Mouse (Mus musculus) kidney, postnatal 4 days (tissue): ENCODE data around the gene Atg4c.

Experiments used
- DNase-seq, 2 experiments: peaks; one replicate each; pipeline ENCODE4 v3.0.0; 2021; ENCODE audit warnings: mixed read lengths in 2 of 2

Atg4c gene

DNA sequence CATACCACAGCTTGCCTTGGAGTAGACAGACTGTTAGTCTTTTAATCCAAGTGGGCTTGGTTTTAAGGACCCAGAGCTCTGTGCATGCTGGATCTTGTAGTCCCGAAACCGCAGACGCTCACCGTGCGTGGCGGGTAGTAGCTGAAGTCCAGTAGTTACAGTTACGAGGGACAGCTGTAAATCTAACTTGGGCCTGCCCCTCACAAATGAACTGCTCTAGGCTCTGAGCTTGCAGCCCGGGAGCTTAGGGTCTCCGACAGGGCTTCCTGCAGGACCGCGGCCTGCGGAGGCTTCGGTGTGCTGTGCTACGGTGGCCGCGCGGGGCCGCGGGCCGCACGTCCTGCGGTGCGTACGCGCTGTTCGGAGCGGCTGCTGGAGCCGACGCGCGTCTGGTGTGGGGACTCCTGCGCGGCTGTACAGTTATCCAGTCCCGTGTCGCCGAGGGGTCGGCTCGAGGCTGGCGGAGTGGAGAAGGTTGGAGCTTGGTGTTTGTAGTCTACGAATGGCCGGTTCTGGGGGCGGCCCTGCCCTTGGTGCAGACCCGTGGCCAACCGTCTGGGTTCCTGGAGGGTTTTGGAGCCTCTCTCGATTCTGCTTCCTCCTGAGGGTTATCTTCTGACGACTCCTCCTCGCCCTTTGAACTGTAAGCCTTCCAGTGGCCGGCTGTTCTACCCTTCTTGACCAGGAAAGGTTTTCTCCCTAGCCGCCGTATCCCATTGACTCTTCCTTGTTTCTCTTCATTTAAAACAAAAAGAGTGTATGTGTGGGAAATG, at the start of gene Atg4c:
Atg4c (plus strand) TSS at position 125 of the 773 bp plus-strand sequence.
- peak; percentile 85 to 92 for DNase-seq

GRCm38 (mm10) chr4:99151434-99151833, 42.3 kb upstream of the Atg4c start:
- no peak for DNase-seq

DNA sequence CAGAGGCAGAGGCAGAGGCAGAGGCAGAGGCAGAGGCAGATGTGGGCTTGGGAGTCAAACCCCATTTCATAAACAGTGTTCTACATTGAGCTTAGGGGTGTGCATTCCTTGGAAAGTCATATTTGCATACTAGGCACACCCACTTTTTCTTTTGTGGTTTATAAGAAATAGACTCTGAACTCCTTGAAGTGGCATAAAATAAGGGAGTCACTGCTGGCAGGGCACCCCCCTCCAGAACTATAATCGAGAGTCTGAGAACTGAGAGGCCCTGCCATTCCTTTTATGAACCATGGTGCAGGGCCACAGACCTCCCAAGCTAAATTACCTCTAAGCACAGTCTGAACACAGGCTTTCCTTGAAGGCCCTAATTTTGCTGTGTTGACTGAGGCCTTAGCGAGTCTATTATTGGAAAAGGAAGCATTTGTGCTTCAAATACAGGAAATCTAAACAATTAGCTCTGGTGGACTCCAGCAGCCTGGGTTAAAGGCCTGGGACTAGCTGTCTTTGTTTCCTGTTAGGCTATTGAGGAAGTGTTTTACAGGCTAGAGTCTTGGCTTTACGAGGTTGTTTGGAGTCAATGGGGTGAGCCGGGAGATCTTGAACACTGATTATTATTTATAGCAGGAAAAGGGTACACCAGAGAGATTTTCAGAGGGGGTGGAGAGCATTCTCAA, 41.7 kb upstream of the Atg4c start:
- peak in 1 of 2 experiments; percentile 29 for DNase-seq

DNA sequence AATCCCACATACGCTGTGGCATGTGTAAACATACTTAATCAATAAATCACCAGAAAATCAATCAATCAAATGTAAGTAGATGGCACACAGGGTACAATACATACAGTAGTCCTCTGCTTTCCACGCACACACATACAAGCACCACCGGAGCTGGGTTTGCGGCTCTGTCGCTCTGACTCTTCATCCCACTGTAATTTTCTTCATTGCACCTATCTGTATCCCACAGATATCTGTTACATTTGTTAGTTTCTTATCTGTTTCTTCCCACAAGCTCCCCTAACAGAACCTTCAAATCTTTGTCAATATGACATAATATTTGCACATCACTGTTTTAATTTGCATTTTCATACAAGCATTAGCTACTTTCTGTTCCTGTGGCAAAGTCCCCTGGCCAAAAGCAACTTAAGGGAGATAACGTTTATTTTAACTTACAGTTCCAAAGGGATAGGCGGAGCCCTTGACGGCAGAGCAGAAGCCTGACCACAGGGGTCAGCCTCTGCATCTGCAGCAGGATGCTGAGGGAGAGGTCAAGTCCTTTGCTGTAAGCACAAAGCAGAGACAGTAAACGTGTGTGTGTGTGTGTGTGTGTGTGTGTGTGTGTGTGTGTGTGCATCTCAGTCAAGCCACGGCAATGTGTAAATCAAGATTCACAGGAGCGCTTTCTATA, 37.0 kb upstream of the Atg4c start:
- DNase-seq = no peak

DNA sequence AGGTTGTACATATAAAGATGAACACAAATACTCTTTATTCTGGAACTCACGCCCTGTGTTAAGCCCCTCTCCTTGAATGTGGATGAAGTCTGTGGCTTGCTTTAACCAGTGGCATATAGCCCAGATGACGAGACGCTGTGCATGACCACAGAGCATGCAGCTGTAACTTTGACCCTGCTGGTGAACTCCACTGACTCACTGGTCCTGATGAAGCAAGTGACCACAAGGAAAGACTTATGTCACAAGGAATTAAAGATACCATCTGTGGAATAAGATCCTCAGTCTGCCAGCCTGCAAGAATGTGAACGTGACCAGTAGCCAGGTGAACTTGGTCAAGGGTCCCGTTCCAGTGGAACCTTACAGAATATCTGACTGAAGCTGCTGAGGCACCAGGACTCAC, 35.2 kb upstream of the Atg4c start:
- DNase-seq = no peak

DNA sequence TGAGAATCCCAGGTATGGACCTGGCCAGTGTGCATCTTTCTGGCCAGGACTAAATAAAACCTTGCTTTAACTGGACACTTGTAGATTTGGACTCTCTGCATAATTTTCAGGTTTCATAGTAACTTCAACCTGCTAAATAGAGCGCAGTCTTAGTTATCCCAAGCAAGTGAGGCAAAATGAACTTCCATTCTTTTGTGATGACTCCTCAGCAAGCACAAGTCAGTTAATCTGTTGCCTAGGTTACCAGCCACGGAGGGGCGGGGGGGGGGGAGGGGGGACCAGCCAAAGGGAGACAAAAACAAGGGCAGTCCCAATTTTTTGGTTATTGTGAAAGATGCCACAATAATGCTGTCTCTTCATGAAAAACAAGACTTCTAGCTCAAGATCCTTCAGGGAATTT, 33.3 kb upstream of the Atg4c start:
- no peak for DNase-seq

- no peak for DNase-seq
These were observed 32.8 kb upstream of the Atg4c start for GRCm38 (mm10) chr4:99160899-99161298.

- no peak for DNase-seq
These were observed 32.2 kb upstream of the Atg4c start for GRCm38 (mm10) chr4:99161457-99161971.

- DNase-seq = no peak
These were observed 30.7 kb upstream of the Atg4c start for GRCm38 (mm10) chr4:99163001-99163400.

- no peak for DNase-seq
These were observed 30.2 kb upstream of the Atg4c start for GRCm38 (mm10) chr4:99163547-99163946.

- no peak for DNase-seq
These were observed 24.9 kb upstream of the Atg4c start for GRCm38 (mm10) chr4:99168869-99169268.

GRCm38 (mm10) chr4:99174265-99174664, 19.5 kb upstream of the Atg4c start:
- no peak for DNase-seq

DNA sequence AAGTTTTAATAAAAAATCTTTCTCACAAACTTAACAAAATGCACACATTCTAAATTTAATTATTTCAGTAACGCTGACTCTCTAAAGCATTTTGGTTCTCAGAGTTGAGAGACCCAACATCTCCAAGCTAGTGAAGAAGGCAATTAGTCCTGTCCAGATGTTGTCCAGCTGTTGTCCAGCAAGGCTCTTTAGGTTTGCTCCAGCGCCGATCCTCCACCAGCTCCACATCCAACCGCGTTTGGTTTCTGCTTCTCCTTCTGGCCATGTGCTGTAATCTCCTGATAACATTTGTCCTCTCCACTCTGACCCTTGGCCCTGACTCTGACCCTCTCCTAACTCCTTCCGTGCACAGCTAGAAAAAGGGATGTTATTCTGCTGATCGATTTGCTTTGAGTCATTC, 16.9 kb upstream of the Atg4c start:
- DNase-seq = no peak

DNA sequence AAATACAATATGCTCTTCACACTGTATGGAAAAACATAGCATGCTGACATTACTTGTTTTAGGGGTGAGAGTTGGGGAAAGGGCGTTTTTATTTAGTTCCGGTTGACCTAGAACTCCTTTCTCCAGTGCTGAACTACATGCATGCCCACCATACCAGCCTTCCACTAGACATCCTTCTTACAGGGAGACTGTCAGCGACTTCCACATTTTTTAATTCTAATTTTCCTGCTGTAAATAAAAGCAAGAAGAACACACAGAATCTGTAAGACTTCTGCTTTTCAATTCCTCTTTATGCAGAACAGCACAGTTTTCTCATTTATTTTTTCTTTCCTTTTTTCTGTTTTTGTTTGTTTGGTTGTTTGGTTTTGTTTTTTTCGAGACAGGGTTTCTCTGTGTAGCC, 16.5 kb upstream of the Atg4c start:
- no peak for DNase-seq

- no peak for DNase-seq
These were observed 14.9 kb upstream of the Atg4c start for GRCm38 (mm10) chr4:99178851-99179250.

DNA sequence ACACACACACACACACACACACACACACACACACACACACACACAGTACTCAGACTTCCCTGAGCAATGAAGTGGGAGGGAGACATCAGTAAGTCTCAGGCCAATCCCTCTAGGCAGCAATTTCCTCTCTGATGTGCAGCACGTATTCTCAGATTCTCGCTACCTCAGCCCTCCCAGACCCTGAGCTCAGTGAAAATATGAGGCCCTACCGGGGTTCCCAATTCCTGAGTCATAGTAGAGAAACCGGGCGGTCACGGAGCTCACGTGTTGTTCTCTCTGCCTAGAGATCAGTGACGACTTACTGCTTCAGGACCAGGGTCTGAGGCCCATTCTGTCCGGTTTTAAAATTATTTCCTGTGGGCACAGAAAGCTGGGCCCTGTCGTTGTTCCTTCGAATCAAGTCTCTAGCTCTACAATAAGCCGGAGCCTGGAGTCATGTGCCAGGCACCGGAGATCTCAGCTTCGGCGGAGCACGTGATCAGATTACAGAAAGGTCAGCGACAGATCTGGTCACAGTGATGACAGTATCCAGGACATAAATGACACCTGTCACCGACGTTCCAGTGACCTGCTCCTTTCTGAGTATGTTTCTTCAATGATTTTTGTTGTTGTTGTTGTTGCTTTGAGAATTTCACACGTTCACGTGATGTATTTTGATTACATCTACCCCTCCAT, 14.2 kb upstream of the Atg4c start:
- DNase-seq = no peak

DNA sequence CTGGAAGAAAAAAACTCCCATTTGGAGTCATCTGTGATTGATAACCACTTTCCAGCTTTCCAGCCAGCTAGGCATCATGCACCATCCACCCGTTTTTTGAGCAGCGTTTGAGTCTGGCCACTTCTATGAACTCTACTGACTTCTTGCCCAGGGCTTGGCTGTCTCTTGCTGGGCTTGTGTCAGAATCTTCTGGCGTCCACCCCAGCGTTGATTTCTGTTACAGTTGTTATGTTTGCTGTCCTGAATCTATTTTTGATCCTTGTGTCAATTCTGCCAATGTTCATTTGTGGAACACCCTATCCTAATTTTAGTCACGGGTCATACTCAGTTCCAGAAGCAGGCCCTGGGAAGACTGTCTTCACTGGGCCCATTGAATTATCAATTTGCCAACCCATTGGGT, 12.8 kb upstream of the Atg4c start:
- no peak for DNase-seq

DNA sequence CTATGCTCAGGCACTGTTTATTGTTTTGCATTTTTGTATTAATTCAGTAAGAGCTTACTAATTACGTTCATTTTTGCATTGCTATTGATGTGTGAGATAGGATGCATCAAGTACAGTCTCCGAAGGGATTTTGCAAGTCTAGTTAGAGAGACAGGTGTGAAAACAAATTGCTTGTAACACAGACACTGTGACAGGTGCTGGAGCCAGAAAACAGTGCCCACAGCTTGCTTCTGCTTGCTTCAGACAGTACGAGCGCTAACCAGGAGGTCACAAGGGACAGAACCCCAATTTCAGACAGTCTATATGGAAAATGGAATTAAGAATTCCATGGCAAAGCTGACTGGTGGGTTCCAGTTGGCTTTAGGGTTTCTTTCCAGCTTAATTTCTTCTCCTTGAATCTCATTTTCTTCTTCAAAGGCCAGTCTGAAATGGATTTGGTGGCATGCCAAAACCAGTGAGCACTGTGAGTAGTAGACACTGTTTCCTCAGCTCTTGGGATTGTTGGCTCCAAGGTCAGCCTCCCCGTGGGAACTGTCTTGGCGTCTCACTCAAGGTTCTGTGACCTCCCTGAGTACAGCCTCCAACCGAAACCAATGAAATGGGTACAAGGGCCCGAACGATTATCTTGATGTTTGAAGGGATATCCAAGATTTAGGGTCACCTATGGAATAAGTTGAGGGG, 11.9 kb upstream of the Atg4c start:
- DNase-seq = no peak

- DNase-seq = no peak
These were observed 10.9 kb upstream of the Atg4c start for GRCm38 (mm10) chr4:99182660-99183431.

GRCm38 (mm10) chr4:99184678-99185077, 9.1 kb upstream of the Atg4c start:
- no peak for DNase-seq

- no peak for DNase-seq
These were observed 8.4 kb upstream of the Atg4c start for GRCm38 (mm10) chr4:99185305-99185704.
